Mouse (Mus musculus) gastrocnemius, adult 8-10 months (tissue): Measurements from ENCODE around the gene Slc1a7. TPM values are rescaled to one million over a fixed set of nuclear protein-coding genes. Genes with fewer than 3 reads are reported as not detected.

Experiments
- DNase-seq, 2 experiments: peaks; one replicate each; pipeline ENCODE4 v3.0.0; 2022; ENCODE audit warnings: low spot score in 2 of 2
- total RNA-seq, 4 experiments: library from RNA; stranded (reverse); gene quantifications; 2 replicates each; pipeline ENCODE4 v1.2.4; 2022

Gene Slc1a7
- total RNA-seq, 4 experiments from 2014 or later, result 0.15 to 0.27 (median 0.16) TPM; not detected in 1

- no peak for DNase-seq
These were observed 39.5 kb downstream of the Slc1a7 start for GRCm38 (mm10) chr4:108007532-108008103.

- no peak for DNase-seq
These were observed 40.4 kb downstream of the Slc1a7 start for GRCm38 (mm10) chr4:108008541-108008940.

- no peak for DNase-seq
These were observed 46.3 kb downstream of the Slc1a7 start for GRCm38 (mm10) chr4:108014466-108014865.

GRCm38 (mm10) chr4:108015067-108015765, 47.1 kb downstream of the Slc1a7 start:
- DNase-seq, result peak; percentile 74 to 85

GRCm38 (mm10) chr4:108016321-108016720, 48.2 kb downstream of the Slc1a7 start:
- no peak for DNase-seq

- DNase-seq, result no peak
These were observed 49.7 kb downstream of the Slc1a7 start for GRCm38 (mm10) chr4:108017839-108018238.

GRCm38 (mm10) chr4:108018241-108018923, 50.2 kb downstream of the Slc1a7 start:
- DNase-seq, result no peak

GRCm38 (mm10) chr4:108018961-108019921, 51.1 kb downstream of the Slc1a7 start:
- no peak for DNase-seq

GRCm38 (mm10) chr4:108020178-108020577, 52.0 kb downstream of the Slc1a7 start:
- no peak for DNase-seq

GRCm38 (mm10) chr4:108023186-108023585, 55.1 kb downstream of the Slc1a7 start:
- DNase-seq, result no peak

- peak; percentile 68 to 79 for DNase-seq
These were observed 56.5 kb downstream of the Slc1a7 start for GRCm38 (mm10) chr4:108024641-108025040.

GRCm38 (mm10) chr4:108025269-108025668, 57.1 kb downstream of the Slc1a7 start:
- DNase-seq, result no peak

- DNase-seq, result no peak
These were observed 58.1 kb downstream of the Slc1a7 start for GRCm38 (mm10) chr4:108026193-108026592.

GRCm38 (mm10) chr4:108030888-108031501, 62.9 kb downstream of the Slc1a7 start:
- DNase-seq, result no peak

GRCm38 (mm10) chr4:108031502-108032351, 63.6 kb downstream of the Slc1a7 start:
- DNase-seq, result peak; percentile 56 to 72

- DNase-seq, result no peak
These were observed 64.3 kb downstream of the Slc1a7 start for GRCm38 (mm10) chr4:108032352-108032849.

- no peak for DNase-seq
These were observed 65.1 kb downstream of the Slc1a7 start for GRCm38 (mm10) chr4:108033041-108033764.

- no peak for DNase-seq
These were observed 68.9 kb downstream of the Slc1a7 start for GRCm38 (mm10) chr4:108037027-108037426.
